Mouse (Mus musculus): ENCODE results near the gene Glrp1.

DNA sequence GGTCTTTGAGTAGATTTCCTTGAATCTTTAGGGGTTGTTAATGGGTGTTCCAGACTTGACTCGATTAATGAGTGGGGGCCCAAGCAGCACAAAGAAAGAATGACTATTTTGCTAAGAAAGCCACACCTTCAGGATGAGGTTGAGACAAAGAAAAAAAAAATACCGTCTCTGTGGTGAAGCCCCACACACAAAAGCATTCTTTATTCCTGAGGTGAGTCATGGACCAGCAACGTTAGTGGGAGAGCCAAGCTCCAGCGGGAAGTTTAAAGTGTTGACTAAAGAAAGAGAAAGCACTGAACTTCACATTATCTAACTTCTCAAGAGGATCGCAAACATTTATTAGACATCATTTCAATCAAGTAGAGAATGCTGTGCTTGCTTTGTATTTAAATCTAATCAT is 24.2 kb upstream of the Glrp1 start:
- no peak for TF ChIP-seq CTCF (IDR thresholded peaks at IDR 0.05; ENCODE audit: extremely low read depth, insufficient read length, insufficient replicate concordance, low read depth, low read length)
- no peak for TF ChIP-seq POLR2A (IDR thresholded peaks at IDR 0.05; ENCODE audit: low read depth, low read length)
